Mouse (Mus musculus): Measurements from ENCODE around the gene Nr2f6.
A peak's percentile ranks its signal among the peaks of the same experiment; 100 is the strongest.

Gene Nr2f6

DNA sequence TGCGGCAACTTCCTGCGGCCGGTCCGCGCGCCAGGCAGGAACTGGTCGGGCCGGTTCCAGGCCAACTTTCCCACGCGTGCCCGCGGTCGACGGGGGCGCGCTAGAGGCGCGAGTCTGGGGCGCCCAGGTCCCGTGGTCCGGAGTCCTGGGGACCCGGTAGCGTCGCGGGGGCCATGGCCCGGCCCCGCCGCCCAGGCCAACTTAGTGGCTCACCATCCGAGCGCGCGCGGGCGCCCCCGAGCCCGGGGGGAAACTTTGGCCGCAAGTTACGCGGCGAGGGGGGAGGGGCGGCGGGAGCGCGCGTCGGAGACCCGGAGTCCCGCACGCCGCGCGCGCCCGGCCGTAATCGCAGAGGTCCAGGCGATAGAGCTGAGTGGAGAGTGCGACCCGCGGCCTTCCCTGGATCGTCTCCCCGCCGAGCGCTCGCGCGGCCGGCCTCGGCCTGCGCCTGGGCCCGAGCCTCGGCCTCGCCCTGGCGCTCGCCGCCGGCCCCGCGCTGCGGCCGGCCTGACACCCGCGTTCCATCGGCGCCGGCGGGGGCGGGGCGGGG is at the start of gene Nr2f6:
Nr2f6 (minus strand) TSS at position 540 of the 550 bp plus-strand sequence.
- DNase-seq (ENCODE audit: low read depth), result peak; percentile 84

DNA sequence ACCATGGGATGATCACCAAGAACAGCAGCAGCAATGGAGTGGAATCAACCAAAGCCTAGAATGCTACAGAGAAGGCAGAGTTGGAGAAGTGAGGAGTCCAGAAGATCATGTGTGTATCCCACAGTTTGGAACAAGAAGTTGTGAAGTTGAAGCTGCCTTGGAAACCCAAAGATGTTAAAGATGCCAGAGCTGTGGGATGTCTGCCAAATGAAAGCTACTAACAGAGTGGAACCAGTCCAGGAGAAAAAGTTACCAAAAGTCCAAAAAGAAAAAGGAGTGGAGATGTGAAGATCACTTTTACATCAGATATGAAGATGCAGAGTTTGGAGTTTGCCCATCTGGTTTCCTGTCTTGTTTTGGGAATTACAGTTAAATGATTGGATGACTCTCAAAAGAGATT is 40.4 kb upstream of the Nr2f6 start:
- peak; percentile 53 for DNase-seq (ENCODE audit: low read depth)

DNA sequence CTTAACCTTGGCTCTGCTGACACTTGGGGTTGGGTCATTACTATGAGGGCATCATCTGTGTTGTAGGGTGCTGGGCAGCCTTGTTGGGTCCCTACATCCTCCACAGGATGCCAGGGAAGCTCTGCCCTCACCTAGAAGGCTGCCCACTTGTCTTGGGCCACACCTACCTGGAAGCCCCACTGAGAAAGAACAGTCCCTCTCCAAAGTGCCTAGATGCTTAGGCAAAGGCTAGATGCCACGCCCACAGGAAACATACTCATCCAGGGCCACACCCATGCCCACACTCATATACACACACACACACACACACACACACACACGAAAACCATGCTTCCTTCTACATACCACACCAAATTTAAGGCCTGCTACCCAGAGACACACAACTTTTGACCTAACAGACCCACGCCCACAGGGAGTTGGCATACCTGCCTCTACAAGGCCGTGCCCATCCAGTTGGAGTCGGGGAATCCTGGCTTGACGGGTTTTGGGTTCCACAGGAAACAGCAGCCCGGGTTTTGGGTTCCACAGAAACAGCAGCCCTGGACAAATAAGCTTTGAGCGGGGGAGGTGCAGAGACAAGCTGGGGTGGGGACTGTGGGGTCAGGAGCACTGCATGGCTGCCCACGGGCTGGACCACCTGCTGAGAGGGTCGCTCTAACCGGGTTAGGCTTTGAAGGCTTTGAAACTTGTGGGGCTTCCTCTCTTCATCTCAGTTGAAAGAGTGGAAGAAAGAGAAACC is 29.9 kb upstream of the Nr2f6 start:
- DNase-seq (ENCODE audit: low read depth), result no peak

DNA sequence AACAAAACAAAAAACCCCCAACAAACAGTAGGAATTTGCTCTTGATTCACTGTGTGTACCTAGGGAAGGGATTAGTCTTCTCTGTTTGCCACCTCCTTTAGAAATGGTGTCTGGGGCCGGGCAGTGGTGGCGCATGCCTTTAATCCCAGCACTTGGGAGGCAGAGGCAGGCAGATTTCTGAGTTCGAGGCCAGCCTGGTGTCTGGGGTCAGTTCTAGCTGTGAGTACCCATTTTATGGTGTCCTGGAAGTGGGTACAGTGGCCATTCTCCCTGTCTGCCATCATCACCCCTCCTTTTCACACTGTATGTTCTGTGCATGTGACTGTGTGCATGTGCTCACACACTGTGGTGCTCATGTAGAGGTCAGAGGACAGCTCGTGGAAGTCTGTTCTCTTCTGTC is 26.5 kb upstream of the Nr2f6 start:
- DNase-seq (ENCODE audit: low read depth), result no peak

DNA sequence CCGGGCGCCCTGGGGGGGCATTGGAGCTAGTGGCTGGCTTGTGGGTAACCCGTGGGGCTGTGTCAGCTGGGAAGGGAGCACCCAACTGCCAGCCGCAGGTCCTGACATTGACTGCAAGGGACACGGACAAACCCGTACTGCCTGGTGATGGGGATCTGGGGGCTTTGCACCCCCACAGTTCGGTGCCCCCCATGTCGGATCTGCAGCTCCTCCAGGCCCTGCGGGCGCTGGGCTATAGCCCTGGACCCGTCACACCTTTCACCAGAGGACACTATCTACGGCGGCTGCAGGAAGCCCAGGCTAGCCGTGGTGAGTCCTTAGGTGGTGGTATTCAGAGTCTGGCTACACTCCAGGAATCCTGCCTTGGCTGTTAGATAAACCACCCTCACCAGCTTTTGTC is 25.7 kb upstream of the Nr2f6 start:
- DNase-seq (ENCODE audit: low read depth), result no peak

DNA sequence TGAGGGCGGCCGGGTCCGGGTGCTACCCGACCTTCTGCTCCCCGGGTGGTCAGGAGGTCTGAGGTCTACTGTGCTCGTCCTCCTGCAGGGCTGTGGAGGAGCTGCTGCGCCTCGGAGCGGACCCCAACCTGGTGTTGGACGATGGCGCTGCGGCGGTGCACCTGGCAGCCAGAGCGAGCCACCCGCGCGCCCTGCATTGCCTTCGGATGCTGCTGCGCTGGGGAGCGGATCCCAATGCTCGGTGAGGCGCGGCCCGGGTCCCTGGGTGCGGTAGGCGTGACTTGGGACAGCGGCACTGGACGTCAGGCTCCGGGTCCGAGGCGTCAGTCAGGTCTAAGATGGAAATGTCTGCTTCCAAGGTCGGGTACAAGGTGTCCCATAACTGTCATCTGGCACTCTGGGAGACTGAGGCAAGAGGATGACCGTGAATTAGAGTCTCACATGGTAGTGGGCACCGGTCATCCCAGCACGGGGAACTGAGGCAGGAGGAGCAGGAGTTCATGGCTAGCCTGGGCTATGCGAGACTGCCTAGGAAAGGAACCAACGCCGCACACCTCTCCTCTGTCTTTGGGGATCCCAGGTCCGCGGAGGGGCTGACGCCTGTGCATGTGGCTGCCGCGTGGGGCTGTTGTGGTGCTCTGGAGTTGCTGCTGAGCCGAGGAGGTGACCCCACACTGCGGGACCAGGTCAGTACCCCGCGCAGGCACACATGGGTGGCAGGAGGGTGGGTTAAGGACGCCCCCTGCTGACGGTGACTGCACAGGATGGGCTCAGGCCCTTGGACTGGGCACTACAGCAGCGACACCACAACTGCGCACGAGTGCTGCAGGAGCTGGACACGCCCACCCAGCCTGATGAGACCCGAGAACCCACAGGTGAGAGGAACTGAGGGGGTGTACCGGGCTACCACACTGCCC is 24.6 kb upstream of the Nr2f6 start:
- peak; percentile 89 for DNase-seq (ENCODE audit: low read depth)

DNA sequence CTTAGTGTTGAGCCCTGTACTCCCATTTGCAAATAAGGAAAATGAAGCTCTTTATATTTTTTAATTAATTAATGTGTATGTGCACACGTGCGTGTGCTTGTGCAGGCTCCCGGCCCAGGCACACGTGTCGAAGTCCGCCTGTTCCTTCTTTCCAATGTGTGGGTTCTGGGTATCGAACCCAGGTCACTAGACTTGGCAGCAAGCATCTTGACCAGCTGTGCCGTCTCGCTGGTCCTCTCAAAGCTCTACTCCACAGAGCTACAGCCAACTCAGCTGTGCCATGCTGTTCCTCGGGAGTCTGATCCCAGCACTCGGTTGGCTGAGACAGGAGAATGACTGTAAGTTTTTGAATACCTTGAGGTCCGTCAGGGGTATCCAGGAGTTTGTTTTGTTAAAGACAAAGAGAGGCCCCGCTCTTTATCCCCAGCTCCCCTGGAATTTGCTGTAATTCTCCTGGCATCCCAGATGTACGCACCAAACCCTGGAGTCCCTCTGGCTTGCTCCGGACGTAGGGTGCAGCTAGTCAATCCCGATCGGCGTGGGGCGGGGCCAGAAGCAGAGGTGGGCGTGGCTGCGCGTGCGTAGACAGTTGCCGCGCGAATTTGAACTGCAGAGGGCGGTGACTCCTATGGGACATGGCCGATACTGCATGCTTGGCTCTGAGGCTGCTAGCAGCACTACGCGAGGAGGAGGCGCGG is 23.8 kb upstream of the Nr2f6 start, which contains the start of gene Ankle1:
Ankle1 (plus strand) TSS at position 610 of the 698 bp plus-strand sequence.
- peak; percentile 98 for DNase-seq (ENCODE audit: low read depth)

DNA sequence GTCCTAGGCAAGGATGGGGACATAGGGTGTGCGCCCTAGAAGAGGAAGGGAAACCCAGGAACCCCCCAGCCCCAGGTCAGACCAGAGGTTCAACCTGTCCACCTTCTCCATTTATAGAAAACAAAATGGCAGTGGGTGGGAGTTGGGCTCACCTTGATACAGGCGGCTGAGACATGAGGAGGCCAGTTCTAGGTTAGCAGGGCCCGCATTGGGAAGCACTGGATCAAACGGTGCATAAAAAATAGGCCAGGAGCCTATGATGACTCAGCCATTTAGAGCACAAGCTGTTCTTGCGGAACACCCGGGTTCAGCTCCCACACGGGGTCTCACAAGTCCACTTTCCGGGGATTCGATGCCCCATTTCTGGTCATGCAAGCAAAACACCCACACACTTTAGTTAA is 23.2 kb upstream of the Nr2f6 start:
- DNase-seq (ENCODE audit: low read depth), result peak; percentile 52

DNA sequence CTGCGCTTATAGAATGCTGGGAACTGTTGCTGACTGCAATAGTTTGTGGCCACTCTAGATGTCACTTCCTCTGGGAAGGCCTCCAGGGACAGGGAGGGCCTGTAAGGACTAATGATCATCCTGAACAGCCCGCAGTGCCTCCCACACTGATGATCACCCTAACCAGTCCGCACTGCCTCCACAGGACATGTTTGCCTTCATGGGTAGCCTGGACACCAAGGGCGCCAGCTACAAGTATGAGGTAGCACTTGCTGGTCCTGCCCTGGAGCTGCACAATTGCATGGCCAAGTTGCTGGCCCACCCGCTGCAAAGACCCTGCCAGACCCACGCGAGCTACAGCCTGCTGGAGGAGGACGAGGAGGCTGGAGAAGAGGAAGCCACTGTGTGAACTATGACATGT is 22.3 kb upstream of the Nr2f6 start:
- no peak for DNase-seq (ENCODE audit: low read depth)

DNA sequence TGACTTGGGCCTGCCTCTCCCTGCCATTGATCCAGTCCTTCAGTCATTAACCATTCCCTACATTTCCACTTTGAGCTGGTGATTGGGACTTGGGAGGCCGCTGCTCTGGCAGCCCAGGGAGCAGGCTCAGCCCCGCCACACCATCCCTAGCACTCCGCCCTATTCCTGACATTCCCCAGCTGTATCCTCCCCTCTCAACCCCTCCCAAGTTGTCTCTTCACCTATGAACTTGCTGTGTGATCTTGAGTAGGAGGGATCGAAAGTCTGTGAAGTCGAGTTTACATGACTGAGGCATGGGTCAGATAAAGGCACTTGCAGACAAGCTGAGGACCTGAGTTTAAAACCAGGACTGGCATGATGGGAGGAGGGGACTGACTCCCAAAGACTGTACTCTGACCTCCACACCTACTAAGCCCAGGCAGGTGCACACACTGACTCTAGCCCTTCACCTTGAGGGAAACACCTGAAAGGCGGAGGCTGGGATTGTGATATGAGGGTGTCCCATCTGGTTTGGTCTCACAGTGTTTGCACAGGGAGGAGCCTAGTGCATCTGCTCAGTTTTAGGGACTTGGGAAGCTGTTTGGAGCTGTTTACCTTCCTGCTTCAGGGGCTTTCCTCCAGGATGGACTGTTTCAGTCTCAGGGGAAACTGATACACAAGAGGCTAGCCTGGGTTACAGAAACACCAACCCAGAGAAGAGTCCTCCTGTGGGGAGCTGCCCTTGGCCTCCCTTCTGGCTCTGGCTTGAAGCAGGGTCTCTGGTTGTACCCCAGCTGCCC is 21.5 kb upstream of the Nr2f6 start:
- no peak for DNase-seq (ENCODE audit: low read depth)

DNA sequence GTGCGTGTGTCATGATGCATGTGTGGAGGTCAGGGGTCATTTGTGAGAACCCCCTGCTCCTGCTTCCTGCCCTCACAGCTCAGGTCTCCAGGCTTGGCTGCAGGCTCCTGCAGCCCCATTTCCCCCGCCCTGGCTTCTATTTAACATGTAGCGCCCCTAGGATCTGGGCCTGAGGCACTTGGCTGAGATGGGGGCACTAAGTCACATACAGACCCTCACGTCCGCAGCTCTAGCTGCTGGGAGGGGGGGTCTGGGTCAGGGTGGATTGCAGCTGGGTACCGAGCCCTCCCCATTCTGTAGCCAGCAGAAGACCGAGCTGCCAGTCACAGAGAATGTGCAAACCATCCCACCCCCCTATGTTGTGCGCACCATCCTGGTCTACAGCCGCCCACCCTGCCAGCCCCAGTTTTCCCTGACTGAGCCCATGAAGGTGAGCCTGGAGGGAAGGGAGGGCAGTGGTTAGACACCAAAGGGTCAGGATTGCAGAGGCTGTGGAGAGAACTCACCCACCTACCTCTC is 20.7 kb upstream of the Nr2f6 start:
- DNase-seq (ENCODE audit: low read depth), result no peak

DNA sequence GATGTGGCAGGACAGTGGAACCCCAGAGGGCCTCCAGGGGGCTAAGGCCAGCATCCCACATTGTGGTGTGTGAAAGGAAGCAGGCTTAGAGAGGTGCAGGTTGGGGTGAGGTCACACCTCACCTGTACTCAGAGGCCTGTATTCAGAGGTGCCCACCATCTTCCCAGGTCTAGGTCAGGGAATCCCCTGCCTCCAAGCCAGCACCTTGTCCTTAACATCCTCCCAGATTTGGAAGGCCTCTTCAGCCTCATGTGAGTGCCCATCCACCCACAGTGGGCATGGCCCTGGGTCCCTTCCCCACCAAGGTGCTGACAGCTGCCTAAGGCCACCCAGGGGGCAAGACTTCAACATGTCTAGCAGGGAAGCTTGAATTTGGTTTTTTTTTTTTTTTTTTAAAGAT is 19.7 kb upstream of the Nr2f6 start:
- no peak for DNase-seq (ENCODE audit: low read depth)

DNA sequence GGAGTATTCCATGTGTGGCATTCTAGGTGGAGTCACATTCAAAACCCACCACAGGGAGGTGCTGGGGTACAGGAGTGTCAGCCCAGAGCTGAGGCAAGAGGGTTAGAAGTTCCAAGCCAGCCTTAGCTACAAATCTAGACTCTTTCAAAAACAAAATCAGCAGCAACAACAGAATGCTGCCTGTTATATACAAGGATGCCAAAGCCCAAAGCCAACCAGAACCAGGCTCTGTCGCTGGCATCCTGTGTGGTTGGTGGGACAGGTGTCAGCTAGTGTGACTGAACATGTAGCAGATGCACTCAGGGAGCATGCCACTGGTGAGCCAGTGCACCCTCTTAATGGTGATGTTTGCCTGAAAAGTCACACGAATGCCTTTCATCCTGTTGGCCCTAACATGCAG is 19.1 kb upstream of the Nr2f6 start:
- no peak for DNase-seq (ENCODE audit: low read depth)

DNA sequence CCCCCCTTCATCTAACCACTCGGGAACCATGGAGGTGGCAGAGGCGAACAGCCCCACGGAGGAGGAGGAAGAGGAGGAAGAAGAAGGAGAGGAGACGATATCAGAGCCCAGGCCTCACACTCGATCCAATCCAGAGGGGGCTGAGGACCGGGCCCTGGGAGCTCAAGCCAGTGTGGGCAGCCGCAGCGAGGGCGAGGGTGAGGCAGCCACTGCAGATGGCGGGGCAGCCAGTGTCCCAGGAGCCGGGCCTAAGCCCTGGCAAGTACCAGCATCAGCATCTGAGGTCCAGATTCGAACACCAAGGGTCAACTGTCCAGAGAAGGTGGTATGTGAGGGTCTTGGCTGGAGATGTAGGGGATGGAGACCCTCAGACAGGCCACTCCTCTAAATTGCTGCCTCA is 15.9 kb upstream of the Nr2f6 start:
- no peak for DNase-seq (ENCODE audit: low read depth)

DNA sequence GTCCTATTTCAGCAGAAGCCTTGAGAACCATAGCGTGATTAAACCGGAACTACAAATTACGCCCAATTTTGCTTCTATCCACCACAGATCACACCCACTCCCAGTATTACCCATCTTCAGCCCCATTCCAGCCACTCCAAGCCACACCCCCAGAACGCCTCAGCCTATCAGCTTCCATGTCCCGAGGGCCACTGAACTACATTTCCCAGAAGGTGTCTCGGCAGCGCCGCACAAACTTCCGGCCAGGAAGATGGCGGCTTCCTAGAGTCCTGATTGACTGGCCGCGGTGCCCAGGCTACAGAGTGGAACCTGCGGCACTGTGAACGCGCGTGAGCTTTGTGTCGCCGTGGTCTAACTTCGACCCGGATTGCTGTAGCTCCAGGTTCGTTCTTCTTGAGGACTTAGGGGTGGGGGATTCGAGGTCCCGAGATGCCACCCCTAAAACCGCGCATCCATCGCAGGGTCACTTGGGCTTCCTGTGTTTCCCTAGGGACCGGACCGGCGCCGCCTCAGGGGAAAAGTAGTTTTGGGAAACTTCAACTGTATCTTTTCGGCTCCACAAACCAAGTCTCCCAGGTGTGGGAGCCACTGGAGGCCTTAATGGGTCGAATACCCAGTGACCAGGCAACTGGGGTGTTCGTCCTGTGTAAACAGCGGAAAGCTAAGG is 15.0 kb upstream of the Nr2f6 start, which contains the start of gene Babam1:
Babam1 (plus strand) TSS at position 223 of the 667 bp plus-strand sequence.
- DNase-seq (ENCODE audit: low read depth), result peak; percentile 96

DNA sequence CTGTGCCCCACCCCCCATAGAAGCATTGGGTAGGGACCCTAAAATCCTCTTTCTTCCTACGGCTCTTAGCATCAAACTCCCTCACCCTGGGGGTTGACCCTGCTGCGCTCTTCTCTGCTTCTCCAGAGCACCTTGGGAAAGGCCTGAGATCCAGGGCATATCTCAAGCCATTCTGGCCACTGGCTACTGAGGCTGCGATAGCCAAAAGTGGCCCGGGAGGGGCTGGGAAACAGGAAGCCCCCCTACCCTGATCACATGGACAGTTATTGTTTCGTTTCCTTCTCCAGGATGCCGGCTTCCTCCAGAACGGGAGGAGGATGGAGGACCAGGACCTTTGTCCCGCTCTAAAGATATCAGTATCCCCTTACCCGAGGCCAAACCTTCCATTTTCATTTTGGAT is 13.9 kb upstream of the Nr2f6 start, which contains the start of gene Ushbp1:
Ushbp1 (minus strand) TSS at position 174 of the 400 bp plus-strand sequence.
- no peak for DNase-seq (ENCODE audit: low read depth)

DNA sequence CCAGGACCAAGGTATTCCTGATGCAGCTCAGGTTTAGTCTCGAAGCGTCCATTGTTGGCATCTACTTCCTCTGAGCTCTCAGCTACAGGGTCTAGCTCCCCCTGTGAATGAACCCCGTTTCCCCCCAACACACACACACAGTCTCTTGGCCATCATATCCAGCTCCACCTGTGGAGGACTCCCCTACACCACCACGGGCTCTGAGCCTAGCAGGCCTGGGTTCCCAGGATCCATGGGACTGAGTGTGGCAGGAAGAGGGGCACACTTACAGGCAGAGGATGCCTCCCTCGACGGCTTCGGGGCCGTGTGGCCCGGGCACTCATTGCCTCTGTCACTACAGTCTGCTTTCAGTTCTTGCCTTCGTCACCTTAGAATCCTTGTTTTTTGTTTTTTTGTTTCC is 13.3 kb upstream of the Nr2f6 start:
- DNase-seq (ENCODE audit: low read depth), result no peak

DNA sequence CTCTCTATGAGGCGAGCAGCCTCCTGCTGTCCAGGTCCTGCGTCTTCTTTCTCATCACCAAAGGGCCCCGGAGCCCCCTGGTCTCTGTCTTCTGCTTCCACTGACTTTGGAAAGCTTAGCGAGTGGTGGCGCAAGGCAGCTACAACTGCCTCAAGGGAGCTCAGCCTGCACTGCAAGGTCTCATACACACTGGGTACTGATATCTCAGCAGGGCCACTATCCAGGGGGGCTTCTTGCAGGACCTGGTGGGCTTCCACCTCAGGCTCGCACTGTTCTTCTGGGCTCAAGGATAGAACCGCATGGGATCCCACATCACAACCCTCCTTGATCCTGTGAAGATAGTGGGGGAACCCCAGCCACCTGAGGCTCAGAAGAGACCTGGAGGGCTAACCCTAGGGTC is 12.7 kb upstream of the Nr2f6 start:
- DNase-seq (ENCODE audit: low read depth), result no peak

DNA sequence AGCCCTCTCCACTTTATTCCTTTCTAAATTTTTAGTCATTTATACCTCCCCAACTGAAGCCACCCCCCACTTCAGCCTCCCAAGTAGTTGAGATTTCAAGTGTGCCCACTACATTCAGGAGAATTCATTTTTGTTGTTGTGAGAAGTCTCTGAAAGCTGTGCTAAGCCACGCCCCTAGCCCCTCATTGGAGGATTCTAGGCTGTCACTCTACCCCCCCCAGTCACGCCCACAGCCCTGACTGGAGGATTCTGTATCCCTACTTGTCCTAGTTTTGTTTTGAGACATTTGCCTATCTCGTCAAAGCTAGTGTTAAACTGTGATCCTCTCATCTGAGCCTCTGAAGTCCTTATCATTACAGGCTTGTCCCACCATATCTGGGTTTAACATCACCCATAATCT is 11.1 kb upstream of the Nr2f6 start:
- peak; percentile 65 for DNase-seq (ENCODE audit: low read depth)

DNA sequence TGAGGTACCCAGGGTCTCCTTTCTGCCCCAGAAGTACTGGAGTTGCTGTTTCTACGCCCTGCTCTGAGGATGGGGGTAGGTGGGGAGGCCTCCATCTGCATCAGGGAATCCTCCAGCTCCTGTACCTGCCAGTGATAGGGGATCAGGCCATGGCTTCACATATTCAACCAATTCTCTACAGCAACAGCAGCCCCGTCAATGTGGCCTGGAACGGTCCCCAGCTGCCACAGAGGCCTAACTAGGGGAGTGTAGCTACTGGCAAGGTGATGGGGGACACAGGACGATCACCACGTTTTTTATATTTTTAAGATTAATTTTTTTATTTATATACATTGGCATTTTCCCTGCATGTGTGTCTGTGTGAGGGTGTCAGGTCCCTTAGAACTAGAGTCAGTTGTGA is 10.6 kb upstream of the Nr2f6 start:
- no peak for DNase-seq (ENCODE audit: low read depth)

DNA sequence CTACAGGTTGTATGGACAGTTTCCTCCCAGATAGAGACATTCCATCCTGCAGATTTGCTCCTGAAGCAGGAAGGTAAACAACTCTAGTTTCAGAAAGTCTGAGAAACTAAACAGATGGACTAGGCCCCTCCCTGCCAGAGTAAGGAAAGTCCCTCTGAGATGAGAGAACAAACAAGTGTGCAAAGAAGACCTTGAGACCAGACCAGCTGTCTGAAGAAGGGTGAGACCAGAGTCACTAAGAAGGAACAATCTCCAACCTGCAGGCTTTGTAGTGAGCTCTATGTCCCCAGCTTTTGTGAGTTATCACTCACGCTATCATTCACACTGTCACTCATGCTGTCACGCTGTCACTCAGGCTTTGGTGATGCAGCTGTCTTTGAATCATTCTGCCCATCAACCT is 9.9 kb upstream of the Nr2f6 start:
- DNase-seq (ENCODE audit: low read depth), result no peak
